Comparison of ENCODE assay signal across 1 mouse cellular context in the genomic region with DNA sequence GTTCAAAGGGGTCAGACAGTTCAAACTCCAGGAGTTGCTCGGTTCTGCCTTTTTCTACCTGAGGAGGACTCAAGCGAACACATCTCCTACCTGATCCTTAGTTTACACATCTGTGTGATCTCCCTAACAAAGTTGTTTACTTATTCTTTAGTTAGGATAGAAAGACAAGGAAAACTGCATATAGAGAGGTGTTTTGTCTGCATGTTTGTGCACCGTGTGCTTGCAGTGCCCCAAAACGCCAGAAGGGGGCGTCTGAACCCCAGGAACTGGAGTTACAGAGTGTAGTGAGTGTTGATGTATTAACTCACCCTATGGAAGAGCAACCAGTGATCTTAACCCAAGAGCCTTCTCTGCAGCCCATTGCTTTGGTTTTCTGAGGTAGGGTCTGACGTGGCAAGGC.
A peak's percentile ranks its signal among the peaks of the same experiment; 100 is the strongest.
TF ChIP-seq lines count a peak whose summit lies in the region.

No protein-coding gene starts in this region.

TF ChIP-seq in MEL, 35 proteins besides CTCF, POLR2A, EP300 and RAD21:
- TF ChIP-seq SMC3 (IDR thresholded peaks at IDR 0.05; ENCODE audit: low read depth, low read length): peak; percentile 9; the same call in 1 of the 2 replicates
- TF ChIP-seq CHD1 (IDR thresholded peaks at IDR 0.05; ENCODE audit: low read depth, low read length): no peak
